Mouse (Mus musculus) bone marrow, adult 2 months (tissue): ENCODE results near the gene Map3k11.

ENCODE experiments used
- CTCF ChIP-seq: fragments of 200-500 bp; IDR thresholded peaks from 2 replicates; pipeline ENCODE4 v1.5.1; 2011; ENCODE audit warnings: low read length, control low read depth; ENCODE audit not compliant: control insufficient read depth, insufficient read depth
- POLR2A ChIP-seq: fragments of 200-500 bp; IDR thresholded peaks from 2 replicates; pipeline ENCODE4 v1.6.1; 2011; ENCODE audit warnings: low read depth, mild to moderate bottlenecking, control low read depth, low read length, borderline replicate concordance; ENCODE audit not compliant: control insufficient read depth

DNA sequence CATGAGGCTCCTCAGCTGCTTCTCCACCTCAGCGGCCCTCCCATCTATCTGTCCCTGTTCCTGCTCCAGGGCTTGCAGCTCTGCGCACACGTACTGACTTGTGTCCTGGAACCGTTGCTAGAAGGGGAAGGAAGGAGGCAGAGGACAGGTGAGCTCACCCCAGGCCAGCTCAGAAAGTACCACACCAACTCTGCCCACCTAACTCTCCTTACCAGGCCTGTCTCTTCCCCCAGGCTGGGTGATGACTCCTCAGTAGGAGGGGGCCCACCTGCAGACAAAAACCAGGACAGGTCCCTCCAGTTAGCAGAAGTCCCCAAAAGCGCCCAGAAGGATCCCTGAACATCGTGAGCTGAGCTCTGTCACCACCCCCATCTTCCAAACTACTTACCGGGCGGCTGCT lies 22.0 kb downstream of the Map3k11 start:
- TF ChIP-seq POLR2A (no peak), CTCF (no peak)
